Mouse (Mus musculus): ENCODE measurements around the gene Mrpl2. TPM values are rescaled to one million over a fixed set of nuclear protein-coding genes. Genes with fewer than 3 reads are reported as not detected.
A peak's percentile ranks its signal among the peaks of the same experiment; 100 is the strongest.

Gene Mrpl2
- polyA plus RNA-seq (2011; ENCODE audit: insufficient read length, low read depth, missing spikeins) = 33.5 and 45.2 TPM in 2 replicates

DNA sequence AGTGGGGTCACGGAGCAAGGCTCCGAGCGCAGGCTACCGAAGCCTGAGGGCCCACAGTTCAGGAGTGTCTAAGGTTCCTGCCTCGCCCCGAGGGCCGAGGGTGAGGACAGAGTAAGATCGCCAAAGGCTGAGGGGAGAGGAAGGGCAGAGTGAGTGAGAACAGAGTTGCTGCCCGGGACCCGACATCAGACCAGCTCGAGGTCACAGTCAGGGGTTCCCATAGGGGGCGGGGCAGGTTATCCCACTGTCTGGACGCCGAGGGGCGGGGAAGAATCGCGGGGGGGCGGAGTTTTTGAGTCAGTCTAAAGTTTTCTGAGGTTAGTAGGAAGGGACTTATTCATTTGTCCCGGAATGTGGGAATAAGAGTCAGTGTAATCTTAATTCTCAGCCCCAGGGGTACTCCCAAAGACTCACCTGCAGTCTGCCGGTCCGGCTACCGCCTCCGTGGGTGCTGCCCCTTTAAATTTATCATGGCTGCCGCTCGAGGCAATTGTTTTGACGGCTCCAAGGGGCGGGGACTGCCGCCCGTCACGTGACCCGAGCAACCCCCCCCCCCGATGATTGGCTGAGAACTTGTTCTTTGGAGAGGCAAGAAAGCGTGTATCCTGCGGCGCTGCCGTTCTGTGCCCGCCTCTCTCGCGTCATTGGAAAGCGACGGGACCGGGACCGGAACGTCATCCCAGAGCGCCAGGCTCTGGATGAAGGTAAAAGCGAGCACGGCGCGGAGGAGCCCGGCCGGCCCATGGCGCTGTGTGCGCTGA lies at the start of gene Mrpl2, which contains the start of gene Klc4:
Mrpl2 (plus strand) TSS at position 669 of the 761 bp plus-strand sequence.
Klc4 (minus strand) TSS at position 462 of the 761 bp plus-strand sequence.
- no peak for TF ChIP-seq CTCF (IDR thresholded peaks at IDR 0.05; ENCODE audit: borderline replicate concordance, insufficient read depth, low read length)
- peak; percentile 79 for TF ChIP-seq POLR2A (IDR thresholded peaks at IDR 0.05; ENCODE audit: low read depth, low read length)
- peaks cover 8% of the 10 kb centered on the region; the same call in 1 of the 2 replicates for H3K4me1 ChIP-seq (ENCODE audit: control insufficient read depth, insufficient read depth, low read length)
- 0 out of 2 replicates have a peak within 1 kb of the TSS, but pooled peaks have one; percentile 16 for H3K27ac ChIP-seq (ENCODE audit: insufficient read depth, low read length)
- peak within 1 kb of the TSS; percentile 76 for H3K4me3 ChIP-seq (ENCODE audit: insufficient read depth, low read length)

DNA sequence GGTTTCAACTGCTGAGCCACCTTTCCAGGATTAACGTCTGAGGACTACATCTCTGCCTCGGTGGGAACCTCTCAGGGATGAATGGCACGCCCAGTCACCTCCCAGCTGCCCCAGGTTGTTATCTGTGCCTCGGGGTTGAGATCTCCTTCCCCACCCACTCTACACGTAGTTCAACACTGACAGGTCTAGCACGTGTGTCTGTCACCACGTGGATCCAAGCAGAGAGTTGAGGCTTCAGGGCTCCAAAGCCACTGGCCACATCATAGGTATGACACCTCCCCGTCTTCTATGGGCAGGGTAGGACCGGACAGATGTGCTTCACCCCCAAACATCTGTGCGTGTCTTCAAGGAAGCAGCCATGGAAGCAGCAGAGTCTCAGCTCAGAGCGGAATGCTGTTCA lies 48.1 kb upstream of the Mrpl2 start:
- H3K4me1 ChIP-seq (ENCODE audit: control insufficient read depth, insufficient read depth, low read length) = peaks cover 9% of the 10 kb centered on the region
- TF ChIP-seq POLR2A (IDR thresholded peaks at IDR 0.05; ENCODE audit: low read depth, low read length) (no peak), CTCF (IDR thresholded peaks at IDR 0.05; ENCODE audit: borderline replicate concordance, insufficient read depth, low read length) (no peak)
- H3K27ac ChIP-seq (ENCODE audit: insufficient read depth, low read length) = no peak overlapping the region
- H3K4me3 ChIP-seq (ENCODE audit: insufficient read depth, low read length) = no peak overlapping the region

DNA sequence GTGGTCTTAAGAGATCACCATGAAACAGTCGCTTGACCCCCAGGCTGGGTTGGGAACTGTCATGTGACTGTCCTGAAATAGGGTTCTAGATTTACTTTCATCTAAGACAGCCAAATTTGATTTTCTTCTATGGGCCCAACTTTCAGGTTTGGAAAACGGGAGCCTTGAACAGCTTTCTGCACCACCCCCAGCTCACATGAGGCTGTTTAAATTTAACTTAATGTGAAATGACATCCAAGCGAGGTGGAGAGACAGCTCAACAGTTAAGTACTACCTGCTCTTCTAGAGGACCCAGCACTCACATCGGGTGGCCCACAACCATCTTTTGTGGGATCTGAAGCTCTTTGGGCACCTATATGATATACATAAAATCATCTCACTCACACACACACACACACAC lies 47.1 kb upstream of the Mrpl2 start:
- no peak overlapping the region for H3K4me3 ChIP-seq (ENCODE audit: insufficient read depth, low read length)
- no peak overlapping the region for H3K27ac ChIP-seq (ENCODE audit: insufficient read depth, low read length)
- no peak for TF ChIP-seq CTCF (IDR thresholded peaks at IDR 0.05; ENCODE audit: borderline replicate concordance, insufficient read depth, low read length)
- no peak for TF ChIP-seq POLR2A (IDR thresholded peaks at IDR 0.05; ENCODE audit: low read depth, low read length)
- H3K4me1 ChIP-seq (ENCODE audit: control insufficient read depth, insufficient read depth, low read length) = peaks cover 9% of the 10 kb centered on the region

- Histone ChIP-seq H3K4me1 (ENCODE audit: control insufficient read depth, insufficient read depth, low read length) (no peaks in the 10 kb centered on the region; the same call in none of the 2 replicates), H3K4me3 (ENCODE audit: insufficient read depth, low read length) (no peak overlapping the region), H3K27ac (ENCODE audit: insufficient read depth, low read length) (0 out of 2 replicates have a peak overlapping the region, but pooled peaks have one; percentile 87)
- TF ChIP-seq CTCF (IDR thresholded peaks at IDR 0.05; ENCODE audit: borderline replicate concordance, insufficient read depth, low read length) (no peak), POLR2A (IDR thresholded peaks at IDR 0.05; ENCODE audit: low read depth, low read length) (no peak)
These were observed 45.5 kb upstream of the Mrpl2 start for GRCm38 (mm10) chr17:46600569-46600968.

DNA sequence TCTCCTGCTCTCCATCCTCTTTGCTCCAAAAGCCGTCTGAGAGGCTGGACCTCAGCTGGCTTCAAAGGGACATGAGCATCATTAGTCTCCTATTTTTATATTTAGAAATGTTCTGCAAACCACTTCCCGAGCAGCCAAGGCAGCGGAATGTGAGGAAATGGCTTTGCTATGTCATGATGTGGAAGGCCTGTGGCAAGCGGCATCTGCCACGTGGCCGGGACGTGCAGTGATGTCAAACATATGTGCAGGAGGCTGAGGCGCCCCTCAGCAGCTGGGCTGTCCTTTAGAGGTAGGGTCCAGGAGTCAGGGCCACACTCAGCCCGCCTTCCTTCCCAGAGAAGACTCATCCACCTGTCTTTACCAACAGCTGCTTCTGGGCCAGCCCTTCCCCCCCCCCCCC lies 43.8 kb upstream of the Mrpl2 start:
- Histone ChIP-seq H3K27ac (ENCODE audit: insufficient read depth, low read length) (peak overlapping the region; percentile 87), H3K4me3 (ENCODE audit: insufficient read depth, low read length) (no peak overlapping the region), H3K4me1 (ENCODE audit: control insufficient read depth, insufficient read depth, low read length) (no peaks in the 10 kb centered on the region; the same call in 1 of the 2 replicates)
- TF ChIP-seq CTCF (IDR thresholded peaks at IDR 0.05; ENCODE audit: borderline replicate concordance, insufficient read depth, low read length) = no peak
- no peak for TF ChIP-seq POLR2A (IDR thresholded peaks at IDR 0.05; ENCODE audit: low read depth, low read length)

- no peak overlapping the region for H3K4me3 ChIP-seq (ENCODE audit: insufficient read depth, low read length)
- peak overlapping the region; percentile 32; the same call in 1 of the 2 replicates for H3K27ac ChIP-seq (ENCODE audit: insufficient read depth, low read length)
- TF ChIP-seq POLR2A (IDR thresholded peaks at IDR 0.05; ENCODE audit: low read depth, low read length) (no peak), CTCF (IDR thresholded peaks at IDR 0.05; ENCODE audit: borderline replicate concordance, insufficient read depth, low read length) (no peak)
- H3K4me1 ChIP-seq (ENCODE audit: control insufficient read depth, insufficient read depth, low read length) = no peaks in the 10 kb centered on the region; the same call in 1 of the 2 replicates
These were observed 42.8 kb upstream of the Mrpl2 start for GRCm38 (mm10) chr17:46603229-46603628.

DNA sequence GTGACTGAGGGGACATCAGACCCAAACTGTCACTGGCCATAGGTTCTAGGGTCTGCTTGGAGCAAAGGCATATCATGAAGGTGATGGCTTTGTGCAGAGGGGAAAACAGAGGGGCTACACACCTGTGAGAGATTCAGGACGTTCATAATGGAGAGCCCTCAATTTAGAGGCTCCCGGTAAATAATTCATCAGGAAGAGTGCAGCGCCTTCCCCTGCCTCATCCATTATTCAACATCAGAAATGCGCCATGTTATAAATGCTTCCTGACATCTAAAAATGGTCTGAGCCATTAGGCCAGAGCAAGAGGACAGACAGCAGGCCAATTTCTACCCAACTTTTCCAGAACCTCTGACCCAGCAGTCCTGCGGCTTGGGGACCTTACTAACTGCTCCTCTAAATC lies 40.9 kb upstream of the Mrpl2 start:
- TF ChIP-seq POLR2A (IDR thresholded peaks at IDR 0.05; ENCODE audit: low read depth, low read length) (no peak), CTCF (IDR thresholded peaks at IDR 0.05; ENCODE audit: borderline replicate concordance, insufficient read depth, low read length) (no peak)
- no peak overlapping the region for H3K27ac ChIP-seq (ENCODE audit: insufficient read depth, low read length)
- peaks cover under 1% of the 10 kb centered on the region; the same call in 1 of the 2 replicates for H3K4me1 ChIP-seq (ENCODE audit: control insufficient read depth, insufficient read depth, low read length)
- no peak overlapping the region for H3K4me3 ChIP-seq (ENCODE audit: insufficient read depth, low read length)

GRCm38 (mm10) chr17:46605987-46606386 lies 40.0 kb upstream of the Mrpl2 start:
- Histone ChIP-seq H3K27ac (ENCODE audit: insufficient read depth, low read length) (no peak overlapping the region), H3K4me3 (ENCODE audit: insufficient read depth, low read length) (no peak overlapping the region), H3K4me1 (ENCODE audit: control insufficient read depth, insufficient read depth, low read length) (peaks cover 6% of the 10 kb centered on the region)
- TF ChIP-seq CTCF (IDR thresholded peaks at IDR 0.05; ENCODE audit: borderline replicate concordance, insufficient read depth, low read length) (no peak), POLR2A (IDR thresholded peaks at IDR 0.05; ENCODE audit: low read depth, low read length) (no peak)

DNA sequence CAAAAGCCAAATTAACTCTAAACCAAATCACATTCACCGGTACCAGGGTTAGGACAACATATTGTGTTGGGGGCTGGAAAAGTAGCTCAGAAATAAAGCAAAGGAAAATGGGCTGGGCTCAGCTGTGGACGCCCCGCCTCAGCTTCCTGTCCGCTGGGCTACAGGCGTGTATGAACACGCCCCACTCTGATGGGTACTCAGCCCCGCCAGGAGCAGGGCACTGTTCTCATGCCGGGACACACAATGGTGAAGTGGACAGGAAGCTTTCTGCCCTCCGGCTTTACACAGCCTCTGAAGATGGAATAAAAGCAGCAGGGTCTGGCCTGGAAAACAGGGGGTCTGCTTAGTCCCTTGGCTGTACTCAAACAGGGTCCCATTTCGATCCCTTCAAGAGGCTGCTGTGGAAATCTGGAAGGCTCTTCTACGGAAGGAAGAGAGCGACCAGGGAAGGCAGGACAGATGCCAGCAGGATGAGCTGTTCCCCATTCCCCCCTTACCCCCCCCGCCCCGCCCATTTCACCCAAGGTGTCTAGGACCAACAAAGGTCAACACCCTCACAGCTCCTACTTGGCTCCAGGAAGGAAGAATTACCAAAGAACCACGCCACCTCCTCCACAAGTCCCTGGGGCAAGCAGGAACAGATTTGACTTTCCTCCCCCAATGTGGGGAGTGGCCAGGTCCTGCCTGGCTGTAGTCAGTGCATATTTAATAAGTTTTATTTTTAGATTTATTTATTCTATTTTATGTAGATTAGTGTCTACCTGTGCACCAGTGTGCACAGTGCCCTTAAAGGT lies 36.1 kb upstream of the Mrpl2 start:
- Histone ChIP-seq H3K27ac (ENCODE audit: insufficient read depth, low read length) (peak overlapping the region; percentile 23; the same call in 1 of the 2 replicates), H3K4me3 (ENCODE audit: insufficient read depth, low read length) (no peak overlapping the region), H3K4me1 (ENCODE audit: control insufficient read depth, insufficient read depth, low read length) (peaks cover 21% of the 10 kb centered on the region)
- TF ChIP-seq POLR2A (IDR thresholded peaks at IDR 0.05; ENCODE audit: low read depth, low read length) = no peak
- TF ChIP-seq CTCF (IDR thresholded peaks at IDR 0.05; ENCODE audit: borderline replicate concordance, insufficient read depth, low read length) = no peak

Data from embryonic fibroblast, embryonic 13.5 days (primary cell).